Mouse (Mus musculus) kidney, adult 2 months (tissue): ENCODE results near the gene Clta.

Experiments used
- CTCF ChIP-seq: fragments of 200-500 bp; conservative IDR thresholded peaks from 2 replicates; pipeline ENCODE4 v1.5.1; 2011; ENCODE audit warnings: low read depth, mild to moderate bottlenecking, control low read depth, low read length, moderate library complexity, mixed read lengths; ENCODE audit not compliant: insufficient read depth, insufficient read length
- POLR2A ChIP-seq: fragments of 200-500 bp; IDR thresholded peaks from one replicate; pipeline ENCODE4 v1.6.1; 2011; ENCODE audit warnings: low read depth, low read length, control low read depth

DNA sequence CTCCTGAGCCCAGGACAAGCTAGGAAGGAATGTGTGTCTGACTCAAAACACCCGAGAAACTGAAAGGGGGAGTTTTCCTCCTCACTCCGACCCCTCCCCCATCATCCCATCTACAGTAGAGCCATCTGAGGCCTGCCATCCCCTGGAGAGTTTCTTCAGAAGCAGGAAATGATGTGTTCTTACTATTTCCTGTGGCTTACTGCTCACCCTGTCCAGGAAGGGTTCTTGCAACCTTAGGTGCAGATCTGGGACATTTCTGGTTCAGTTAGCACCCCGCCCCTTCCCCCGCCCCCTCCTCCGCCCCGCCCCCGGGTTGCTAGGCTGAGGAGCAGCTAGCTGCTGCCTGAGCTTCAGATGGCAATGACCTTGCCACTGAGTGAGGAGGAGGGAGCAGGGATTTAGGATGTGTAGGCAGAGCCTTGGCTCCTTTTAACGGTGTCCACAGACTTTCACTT is 32.1 kb upstream of the Clta start:
- TF ChIP-seq CTCF, result no peak
- no peak for TF ChIP-seq POLR2A
